Mouse (Mus musculus) adrenal gland, postnatal 25 days (tissue): ENCODE results near the gene Fkbp1a. TPM values are rescaled to one million over a fixed set of nuclear protein-coding genes. Genes with fewer than 3 reads are reported as not detected.
A peak's percentile ranks its signal among the peaks of the same experiment; 100 is the strongest.

Experiments used
- DNase-seq: peaks from one replicate; pipeline ENCODE4 v3.0.0; 2021; ENCODE audit warnings: mixed read lengths
- long read RNA-seq: library from polyadenylated mRNA; stranded (forward); transcript quantifications from one replicate; pipeline ENCODE4 v2.0.0, GENCODE M21; 2021
- total RNA-seq: library from RNA; stranded (reverse); gene quantifications from 2 replicates; pipeline ENCODE4 v1.2.3, GENCODE M21; 2021

The Fkbp1a gene
- total RNA-seq = 233 and 267 TPM in 2 replicates
- long read RNA-seq, transcript Fkbp1a-201 (5 exons, 1,658 nt) = major isoform, 284 of 387 reads
- long read RNA-seq, partial matches to known transcripts = 80 of 387 reads
- long read RNA-seq, other reads (novel, unspliced or antisense) = 23 of 387 reads

DNA sequence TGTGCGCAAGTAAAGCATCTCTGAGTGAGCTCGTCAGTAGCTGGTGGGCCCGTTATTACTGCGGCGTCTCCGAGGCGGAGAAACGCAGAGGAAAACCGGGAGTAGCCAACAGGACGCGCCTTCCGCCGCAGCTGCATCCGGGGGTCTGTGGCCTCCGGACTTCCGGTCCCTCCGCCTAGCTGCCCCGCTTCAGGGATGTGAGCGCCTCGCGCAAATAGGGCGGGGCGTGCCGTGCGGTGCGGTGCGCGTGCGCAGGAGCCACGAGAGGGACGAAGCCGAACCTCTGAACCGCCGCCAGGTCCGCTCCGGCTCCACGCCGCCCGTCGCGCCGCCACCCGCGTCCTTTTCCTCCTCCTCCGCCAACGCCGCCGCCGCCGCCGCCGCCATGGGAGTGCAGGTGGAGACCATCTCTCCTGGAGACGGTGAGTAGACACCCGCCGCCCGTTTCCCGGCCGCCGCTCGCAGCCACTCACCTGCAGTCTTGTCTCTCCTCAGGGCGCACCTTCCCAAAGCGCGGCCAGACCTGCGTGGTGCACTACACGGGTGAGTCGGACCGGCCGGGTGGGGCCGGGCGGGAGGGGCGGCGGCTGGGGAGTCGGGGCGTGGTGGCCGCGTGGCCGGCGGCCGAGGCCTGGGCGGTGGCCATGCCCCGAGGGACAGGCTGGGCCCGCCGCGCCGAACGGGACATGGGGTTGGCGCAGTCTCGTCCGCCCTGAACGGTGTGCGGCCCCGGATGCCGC lies at the start of gene Fkbp1a:
TSS of gene Fkbp1a (plus strand) at position 161 of the 740 bp plus-strand sequence.
- peak; percentile 99 for DNase-seq

DNA sequence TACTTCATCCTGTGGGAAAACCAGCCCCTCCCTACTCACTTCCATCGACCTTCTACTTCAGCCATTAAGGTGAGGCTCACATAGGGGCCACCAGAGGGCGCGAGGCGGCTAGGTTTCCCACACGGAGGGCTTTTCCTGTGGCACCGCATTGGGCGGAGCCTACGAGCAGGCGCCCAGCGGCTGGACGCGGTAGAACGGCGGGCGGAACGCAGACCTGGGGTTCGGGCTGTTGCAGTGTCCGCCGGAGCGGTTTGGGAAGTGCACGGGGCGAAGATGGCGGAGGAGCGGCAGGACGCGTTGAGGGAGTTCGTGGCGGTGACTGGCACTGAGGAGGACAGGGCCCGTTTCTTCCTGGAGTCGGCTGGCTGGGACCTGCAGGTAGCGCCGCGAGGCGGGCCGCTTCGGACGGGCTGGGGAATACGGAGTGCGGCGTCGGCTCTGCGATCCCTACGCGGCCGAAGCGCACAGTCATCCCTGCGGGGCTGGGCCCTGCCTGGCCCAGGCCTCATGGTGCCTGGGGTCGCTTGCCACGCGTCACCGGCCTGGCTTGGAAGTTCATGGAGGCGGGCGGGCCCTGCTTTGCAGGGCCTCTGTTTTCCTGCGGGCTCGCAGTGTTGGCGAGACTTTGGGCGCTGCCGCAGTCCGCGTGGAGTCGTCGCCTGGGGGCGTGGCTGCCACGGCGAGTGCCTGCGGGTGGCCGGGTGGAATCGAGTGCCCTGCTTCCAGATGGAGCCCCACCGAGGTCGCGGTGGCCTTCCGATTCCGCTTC lies 48.1 kb upstream of the Fkbp1a start, which contains the start of gene Nsfl1c:
TSS of gene Nsfl1c (plus strand) at position 148 of the 769 bp plus-strand sequence.
- peak; percentile 96 for DNase-seq

DNA sequence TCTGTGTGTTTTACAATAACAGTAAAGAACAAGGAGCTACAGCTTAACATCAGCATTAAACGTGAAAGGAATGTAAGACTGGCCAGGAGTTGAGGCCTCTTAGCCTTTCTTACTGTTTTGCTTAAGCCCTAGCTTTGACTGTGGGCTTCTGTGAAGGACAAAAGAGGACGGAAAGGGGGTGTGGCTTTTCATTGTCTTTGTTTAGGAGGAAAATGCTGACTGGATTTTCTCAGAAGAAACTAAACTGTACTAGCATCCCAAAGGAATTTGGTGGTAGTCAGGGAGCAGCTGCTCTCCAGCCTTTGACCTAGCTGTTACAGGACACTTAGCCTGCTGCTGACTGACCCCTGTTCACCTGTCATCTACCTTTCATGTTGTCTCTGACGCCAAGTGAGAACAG lies 43.9 kb upstream of the Fkbp1a start:
- no peak for DNase-seq

DNA sequence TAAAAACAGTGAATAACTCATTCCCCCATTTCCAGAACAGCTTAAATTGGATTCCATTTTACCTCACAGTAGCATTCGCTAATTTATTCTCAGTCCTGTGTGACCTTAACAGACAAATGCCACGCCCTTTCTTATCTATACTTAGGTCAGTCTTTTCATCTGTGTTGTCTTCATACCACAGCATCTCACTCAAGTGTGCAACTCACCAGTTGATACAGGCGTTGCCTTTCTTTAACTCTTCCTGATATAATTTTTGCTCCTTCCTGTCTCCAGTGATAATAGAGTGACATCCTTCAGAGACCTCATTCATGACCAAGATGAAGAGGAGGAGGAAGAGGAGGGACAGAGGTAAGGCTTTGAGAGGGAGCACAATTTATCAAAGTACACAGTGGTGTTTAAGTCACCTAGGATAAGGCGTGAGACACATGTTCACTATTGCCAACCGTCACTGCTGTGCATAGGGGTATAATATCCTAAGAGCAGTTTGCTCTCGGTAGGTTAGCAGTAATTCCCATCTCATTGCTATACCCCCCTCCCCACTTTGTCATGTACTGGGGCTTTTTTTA lies 41.8 kb upstream of the Fkbp1a start:
- no peak for DNase-seq

DNA sequence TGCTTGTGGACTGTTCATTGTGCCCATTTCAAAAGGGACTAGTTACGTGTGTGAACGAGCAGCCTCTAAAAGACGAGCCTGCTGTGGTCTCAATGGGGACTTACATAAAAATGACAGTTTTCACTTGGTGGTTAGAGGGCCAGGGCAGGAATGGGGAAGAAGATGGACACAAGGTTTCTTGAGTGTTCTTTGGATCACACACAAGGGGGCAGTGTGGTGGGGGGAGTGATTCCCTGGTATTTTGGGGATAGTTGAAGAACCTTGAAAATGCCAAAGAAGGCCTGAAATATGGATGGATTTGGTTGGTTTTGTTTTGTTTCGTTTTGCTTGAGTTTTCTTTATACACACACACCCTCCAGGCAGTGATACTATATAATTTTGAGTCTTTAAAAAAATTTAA lies 38.1 kb upstream of the Fkbp1a start:
- no peak for DNase-seq

DNA sequence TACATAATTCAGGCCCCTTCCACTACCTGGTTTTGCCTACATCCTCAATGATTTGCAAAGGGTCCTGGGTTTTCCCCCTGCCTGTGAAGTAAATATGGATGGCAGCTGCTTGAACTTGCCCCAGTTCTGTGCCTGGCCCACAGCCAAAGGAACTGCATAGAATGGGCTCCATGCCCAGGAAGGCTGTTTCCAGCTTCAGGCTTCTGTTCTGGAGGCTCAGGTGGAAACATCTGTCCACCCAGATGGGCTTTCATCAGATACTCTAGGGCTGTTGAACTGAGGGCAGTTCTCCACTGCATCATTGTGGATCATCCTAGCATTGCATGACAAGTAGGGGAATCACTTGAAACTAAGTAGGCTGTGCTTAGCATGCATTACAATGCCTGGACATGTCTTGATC lies 30.1 kb upstream of the Fkbp1a start:
- DNase-seq = peak; percentile 72

DNA sequence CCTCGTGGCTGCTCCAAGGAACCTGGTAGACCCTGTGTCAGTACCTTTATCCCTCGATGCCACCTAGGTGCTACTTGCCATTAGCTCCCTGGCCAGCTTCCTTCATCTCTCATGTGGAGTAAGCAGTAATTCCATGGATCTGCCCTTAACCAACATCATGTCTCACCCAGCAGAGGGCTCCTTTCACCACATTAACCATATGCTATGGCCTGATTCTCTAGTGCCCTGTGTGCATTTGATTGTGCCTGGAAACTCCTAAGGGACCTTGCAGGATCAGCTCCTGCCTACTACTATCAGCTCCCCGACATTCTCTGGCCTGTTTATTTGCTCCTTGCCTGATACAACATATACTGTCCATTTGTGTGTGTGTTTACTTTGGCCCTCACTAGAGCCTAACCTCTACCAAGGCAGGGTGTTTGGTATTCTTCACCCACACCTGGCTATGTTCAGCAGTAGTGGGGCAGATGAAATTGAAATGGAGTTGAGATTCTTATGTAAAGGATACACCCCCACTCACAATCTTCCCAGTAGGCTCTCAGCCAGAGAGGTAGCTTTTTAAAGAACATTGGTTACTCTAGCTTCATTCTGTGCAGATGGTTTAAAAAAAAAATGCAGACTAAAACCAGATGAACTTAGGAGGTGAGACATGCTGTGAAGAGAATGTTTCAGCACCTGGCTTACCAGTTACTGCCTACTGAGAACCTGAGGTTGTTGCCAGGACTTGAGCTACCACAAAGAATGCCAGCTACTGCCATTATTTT lies 28.6 kb upstream of the Fkbp1a start:
- DNase-seq = no peak

DNA sequence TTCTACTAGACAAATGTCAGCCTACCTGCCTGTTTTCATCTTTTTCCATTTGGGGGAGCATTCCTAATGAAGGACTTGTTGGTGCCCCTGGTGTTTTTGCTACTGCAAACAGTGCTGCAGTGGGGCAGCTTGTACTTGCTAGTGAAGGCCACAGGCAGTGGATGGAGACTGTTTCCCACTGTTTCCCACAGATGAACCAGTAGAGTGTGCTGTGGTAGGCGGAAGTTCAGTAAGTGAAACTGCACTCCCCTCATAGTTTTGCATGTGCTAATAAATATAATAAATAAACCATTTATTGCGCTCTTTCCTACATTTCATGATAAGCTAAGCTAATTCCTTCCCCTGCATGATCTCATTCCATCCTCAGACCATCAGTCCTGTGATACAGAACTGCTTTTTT lies 23.3 kb upstream of the Fkbp1a start:
- no peak for DNase-seq

DNA sequence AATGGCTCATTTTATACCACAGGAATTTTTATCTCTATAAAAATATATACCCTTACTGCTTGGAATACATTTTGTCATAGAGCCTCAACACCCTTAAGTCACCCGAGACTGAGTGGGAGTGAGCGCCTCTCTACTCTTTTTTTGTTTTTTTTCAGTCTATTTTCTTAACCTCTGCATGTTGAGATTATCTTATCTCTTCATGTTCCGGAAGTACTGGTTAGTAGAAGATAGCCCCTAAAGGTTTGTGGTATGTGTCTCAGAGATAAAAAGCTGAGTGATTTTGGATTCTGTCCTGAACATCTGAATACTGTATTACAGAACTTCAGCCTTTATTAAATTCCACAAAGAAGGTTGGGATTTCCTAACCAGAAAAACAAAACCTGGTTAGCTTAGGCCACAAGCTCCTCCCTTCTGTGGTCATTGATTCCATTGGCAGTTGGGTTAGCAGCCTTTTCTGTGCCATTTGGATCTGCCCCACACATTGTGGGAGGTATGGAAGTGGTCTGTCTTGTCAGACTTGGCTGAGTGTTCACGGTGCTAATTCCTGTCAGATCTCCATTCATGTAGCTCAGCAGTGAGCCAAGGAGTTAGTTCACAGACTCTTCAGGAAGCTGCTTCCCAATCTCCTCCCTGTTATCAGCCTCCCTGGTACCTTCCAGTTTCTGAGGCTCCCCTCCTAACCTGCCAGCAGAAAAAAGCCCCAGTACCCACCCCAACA lies 17.8 kb upstream of the Fkbp1a start:
- DNase-seq = no peak

DNA sequence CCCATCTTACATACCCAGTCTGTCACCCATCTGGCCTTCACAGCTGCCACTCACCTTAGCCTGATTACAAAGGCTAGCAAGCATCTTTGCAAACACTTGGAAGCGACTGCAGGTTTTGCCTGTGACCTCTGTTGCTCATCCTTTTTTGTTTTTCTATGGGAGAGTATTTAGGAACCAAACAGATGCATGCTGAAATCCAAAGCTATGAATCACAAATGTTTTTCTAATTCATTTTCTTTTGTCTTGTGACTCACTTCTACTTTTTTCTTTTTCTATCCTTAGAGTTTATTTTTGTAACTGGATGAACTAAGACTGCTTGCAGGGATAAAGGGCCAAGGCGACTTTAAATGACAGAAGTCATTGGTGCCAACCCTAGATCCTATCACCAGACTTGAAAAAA lies 16.8 kb upstream of the Fkbp1a start:
- no peak for DNase-seq

DNA sequence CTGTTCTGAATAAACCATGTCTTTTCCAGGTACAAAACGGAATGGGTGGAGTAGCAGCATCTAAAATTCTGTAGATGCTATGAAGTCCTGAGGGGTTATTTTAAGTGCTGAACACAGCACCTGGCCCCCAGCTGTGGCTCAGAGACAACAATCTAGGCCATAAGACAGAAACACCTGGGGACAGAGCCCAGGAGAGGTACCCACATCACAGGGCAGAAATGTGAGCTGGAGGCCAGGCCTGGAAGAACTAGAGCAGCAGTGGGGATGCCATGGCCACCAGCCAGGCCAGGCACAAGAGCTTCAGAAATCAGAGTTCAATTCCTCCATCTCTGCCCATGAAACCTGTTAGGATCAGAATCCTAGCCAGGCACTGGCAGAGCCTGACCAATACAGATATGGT lies 14.2 kb upstream of the Fkbp1a start:
- no peak for DNase-seq

DNA sequence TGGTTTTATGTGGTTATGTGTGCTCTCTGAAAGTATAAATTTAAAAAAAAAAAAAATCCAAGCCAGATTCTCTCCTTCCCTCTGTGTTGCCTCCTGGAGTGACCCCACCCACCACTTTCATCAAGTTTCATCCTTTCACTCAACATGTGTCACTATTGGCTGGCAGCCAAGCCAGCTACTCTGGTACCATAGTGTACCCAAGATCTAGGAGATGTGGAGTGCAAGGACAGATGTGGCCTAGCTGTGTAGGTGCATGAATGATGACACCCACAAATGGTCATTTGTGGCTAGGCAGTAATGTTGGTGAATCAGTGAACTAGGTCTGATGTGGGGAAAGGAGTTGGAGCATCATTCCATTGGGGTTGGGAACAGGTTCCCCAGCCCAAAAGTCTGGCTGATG lies 13.1 kb upstream of the Fkbp1a start:
- DNase-seq = no peak

DNA sequence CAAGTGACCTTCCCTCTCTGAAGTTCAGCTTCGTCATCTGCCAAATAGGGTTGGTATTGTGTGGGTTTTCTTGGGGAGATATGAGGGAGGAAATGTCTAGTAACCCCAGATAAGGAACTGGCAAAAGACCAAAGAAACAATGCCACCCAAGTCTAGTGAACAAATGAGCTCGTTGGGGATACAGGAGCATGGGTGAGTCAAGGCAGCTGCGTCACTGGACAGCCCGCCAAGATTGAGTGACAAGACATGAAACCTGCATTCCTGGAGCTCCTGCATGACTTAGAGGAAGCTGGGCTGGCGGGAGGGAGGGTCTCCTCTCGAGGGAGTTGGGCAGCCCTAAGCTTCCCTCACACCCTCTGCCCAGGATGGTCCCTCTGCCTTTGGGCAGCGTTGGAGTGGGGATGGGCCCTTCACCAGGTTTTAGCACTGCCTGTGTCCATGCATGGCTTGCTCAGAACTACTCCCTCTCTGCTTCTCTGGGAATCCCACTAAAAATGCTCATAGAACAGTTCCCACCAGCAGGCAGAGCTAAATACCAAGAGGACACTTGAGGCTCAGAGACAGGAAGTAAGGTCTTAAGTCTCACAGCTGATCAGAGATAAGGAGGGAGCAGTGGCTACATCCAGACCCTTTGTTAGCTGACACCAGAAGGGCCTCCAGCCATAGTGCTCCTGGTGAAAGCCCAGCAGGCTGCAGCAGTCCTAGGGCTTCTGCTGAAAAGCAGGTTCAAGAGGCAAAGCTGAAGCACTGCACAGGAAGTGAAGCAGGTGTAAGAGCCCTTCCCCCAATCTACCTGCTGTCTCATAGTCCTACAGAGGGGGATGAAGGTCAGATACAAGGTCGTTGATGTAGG lies 11.7 kb upstream of the Fkbp1a start:
- DNase-seq = no peak

DNA sequence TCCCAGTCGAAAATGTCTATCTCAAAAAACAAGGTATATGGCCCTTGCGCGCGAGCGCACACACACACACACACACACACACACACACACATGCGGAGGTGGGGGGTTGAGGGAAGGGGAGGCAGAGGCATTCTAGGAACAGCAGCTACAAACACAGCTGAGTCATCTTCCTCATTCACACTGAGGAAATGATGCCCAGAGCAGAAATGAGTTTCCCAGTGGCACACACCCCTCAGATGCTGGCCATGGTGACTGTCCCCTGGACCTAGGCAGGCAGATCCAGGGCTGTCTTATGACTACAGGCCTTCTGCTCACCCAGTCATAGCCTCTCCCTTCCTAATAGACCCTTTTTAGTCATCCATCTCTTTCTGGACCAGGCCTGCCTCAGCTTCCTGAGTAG lies 8.7 kb upstream of the Fkbp1a start:
- no peak for DNase-seq

DNA sequence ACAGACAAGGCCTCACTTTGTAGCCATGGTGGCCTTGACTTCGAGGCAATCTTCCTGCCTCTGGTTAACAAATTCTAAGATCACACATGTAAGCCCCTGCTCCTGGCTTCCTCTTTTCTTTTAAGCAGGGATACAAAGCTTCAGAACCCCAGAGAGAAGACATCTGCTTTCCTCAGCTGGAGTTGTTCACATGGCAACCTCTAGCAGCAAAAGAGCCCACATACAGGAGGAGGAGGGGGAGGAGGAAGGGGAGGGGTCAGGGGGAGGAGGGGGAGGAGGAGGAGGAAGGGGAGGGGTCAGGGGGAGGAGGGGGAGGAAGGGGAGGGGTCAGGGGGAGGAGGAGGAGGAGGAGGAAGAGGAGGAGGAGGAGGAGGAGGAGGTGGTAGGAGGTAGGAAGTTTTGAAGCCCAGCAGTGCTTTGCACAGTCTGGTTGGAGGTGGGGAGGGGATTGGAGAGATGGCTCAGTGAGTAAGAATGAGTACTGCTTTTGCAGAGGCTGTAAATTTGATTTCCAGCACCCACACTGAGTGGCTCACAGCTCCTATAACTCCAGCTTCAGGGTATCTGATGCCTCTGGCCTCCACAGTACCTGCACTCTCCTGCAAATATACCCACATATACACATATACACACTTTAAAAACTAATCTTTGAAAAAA lies 6.2 kb upstream of the Fkbp1a start:
- DNase-seq = no peak

DNA sequence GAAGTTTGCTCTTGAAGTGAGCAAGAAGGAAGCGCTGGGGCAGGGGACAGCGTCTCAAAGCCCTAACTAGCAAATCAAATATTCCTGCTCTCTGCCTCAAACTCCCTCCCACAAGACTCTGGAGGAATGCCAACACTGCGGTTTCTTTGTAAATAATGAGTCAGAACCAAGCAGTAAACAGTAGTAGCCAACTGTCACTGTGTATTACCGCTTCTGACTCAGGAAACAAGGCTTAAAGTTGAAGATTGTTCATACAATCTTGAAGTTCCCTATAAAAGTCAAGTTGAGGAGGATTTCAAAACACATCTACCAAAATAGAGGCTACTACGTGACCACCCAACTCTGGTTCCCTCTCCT lies 5.7 kb upstream of the Fkbp1a start:
- DNase-seq = peak; percentile 59

DNA sequence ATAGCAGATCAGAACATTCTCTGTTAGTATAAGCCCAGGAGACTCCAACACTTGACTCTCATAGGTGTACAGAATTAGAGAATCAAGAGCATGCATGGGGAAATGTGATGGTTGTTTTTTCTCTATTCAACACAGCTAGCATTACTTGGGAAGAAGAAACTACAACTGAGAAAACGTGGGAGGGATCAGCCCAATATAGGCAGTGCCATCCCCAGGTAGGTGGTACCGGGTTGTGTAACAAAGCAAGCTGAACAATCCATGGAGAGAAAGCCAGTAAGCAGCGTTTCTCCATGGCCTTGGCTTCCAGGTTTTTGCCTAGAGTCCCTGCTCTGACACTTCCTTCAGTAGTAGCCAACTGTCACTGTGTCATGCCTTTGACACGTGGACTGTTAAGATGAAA lies 3.6 kb upstream of the Fkbp1a start:
- no peak for DNase-seq

DNA sequence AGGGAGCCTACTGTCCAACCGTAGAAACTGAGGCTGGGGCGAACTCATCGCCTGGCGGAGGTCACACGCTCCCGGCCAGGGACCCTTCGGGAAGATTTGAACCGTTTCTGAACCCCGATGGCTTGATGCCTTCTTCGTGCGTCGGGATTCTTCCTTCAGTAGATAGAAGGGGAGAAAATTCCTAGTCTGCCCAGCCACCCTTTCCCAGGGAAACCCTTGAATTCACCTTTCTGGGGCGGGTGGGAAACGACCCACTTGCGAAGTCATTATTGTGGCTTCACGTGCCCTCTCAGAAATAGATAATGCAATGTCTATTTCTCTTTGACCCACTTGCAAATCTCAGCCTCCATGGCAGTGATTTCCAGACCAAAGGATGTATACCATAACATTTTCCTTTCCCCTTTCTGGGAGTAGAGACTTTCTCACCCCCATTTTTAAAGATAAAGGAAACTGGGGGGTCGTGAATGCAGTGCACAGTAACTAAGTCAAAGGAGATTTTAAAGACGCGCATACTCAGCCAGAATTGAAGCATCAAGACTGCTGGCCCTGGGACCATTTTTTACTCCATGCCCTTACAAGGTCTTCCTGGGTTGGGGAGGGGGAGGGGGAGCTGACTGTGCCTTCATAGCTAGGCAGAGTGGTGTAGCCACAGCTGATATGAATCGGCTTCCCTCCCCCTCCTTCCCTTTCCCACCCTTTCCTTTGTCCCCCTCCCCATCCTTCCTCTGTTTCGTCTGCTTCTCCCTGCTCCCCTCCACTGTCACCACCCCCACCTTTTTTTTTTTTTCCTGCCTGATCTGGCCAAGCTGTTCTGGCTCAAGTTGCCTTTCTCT lies 996 bp downstream of the Fkbp1a start:
- peak; percentile 56 for DNase-seq

DNA sequence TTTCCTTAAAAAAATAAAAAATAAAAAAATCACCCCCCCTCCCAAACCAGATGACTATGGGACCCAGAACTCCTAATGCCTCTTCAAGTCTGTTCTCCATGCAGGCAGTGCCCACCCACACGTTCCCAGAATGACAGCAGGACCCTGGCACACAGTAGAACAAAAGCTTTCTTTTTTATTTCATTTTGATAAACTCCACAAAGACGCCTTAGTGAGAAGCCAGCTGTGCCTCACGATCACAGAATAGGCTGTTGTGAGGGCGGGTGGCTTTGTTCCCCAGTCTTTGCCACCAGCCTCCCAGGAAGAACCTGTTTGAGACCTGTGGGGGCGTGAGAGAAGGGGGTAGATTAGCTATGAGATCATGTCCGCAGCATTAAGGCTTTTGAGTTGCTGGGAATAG lies 2.4 kb downstream of the Fkbp1a start:
- DNase-seq = no peak
